Mouse (Mus musculus) midbrain, embryonic 13.5 days (tissue): ENCODE measurements at regions not wholly inside any gene's neighbourhood (a gene's known extent, or its start where the extent isn't known, plus 50 kb on each side); places are given as distances from the start of the nearest gene placed in this dataset.

Source experiments
- ATAC-seq: fragments of 200-750 bp; cut with Nextera tagmentation; 2 replicates; pipeline ENCODE4 v1.8.0; 2017; ENCODE audit warnings: mild to moderate bottlenecking, moderate TSS enrichment, moderate library complexity
- H3K27ac ChIP-seq: fragments of 300-500 bp; sonication (generic); 2 replicates; pipeline ENCODE4 v1.5.1; 2015; ENCODE audit warnings: inconsistent platforms, mild to moderate bottlenecking, moderate library complexity
- H3K27me3 ChIP-seq: fragments of 300-500 bp; sonication (generic); 2 replicates; pipeline ENCODE4 v1.6.1; 2015; ENCODE audit warnings: mild to moderate bottlenecking, inconsistent platforms
- H3K36me3 ChIP-seq: fragments of 300-500 bp; sonication (generic); 2 replicates; pipeline ENCODE4 v1.6.1; 2015; ENCODE audit warnings: mild to moderate bottlenecking, inconsistent platforms
- H3K4me1 ChIP-seq: fragments of 300-500 bp; sonication (generic); replicated peaks from 2 replicates; pipeline ENCODE4 v1.6.1; 2015; ENCODE audit warnings: inconsistent platforms
- H3K4me2 ChIP-seq: fragments of 300-500 bp; sonication (generic); replicated peaks from 2 replicates; pipeline ENCODE4 v1.6.1; 2015; ENCODE audit warnings: moderate library complexity, mild to moderate bottlenecking, inconsistent platforms
- H3K4me3 ChIP-seq: fragments of 300-500 bp; sonication (generic); replicated peaks from 2 replicates; pipeline ENCODE4 v1.5.1; 2015; ENCODE audit warnings: mild to moderate bottlenecking, inconsistent platforms
- H3K9ac ChIP-seq: fragments of 300-500 bp; sonication (generic); replicated peaks from 2 replicates; pipeline ENCODE4 v1.6.1; 2015; ENCODE audit warnings: mild to moderate bottlenecking, inconsistent platforms
- H3K9me3 ChIP-seq: fragments of 300-500 bp; sonication (generic); 2 replicates; pipeline ENCODE4 v1.6.1; 2016; ENCODE audit warnings: mild to moderate bottlenecking, inconsistent platforms
- WGBS: fragments of 180-500 bp; shearing (Covaris S2); methylation state at CpG from one replicate; pipeline ENCODE4 v1.1.7; 2015; 5-methylcytosine and 5-hydroxymethylcytosine counted together

DNA sequence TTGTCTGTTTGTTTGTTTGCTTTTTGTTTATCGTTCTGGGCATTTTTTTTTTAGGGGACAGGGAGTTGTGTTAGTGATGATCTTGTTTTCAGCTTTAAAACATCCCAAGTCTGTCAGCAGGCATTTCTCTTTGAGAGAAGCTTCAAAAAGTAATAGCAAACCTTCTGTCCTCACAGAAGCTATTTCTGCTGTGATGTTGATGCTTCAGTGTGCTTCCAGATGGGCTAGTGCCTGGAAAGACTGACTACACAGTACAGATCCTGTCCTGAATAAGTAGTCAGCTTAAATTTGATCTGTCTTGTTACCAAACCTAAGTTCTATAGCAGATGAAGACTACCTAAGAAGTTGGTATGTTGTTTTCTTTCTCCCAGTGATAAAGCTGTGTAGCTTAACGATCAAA, 94.4 kb upstream of the Irak1bp1 start:
- no peaks in the 10 kb centered on the region for H3K9me3 ChIP-seq
- WGBS: 75% methylated on average over 2 of the region's 2 CpGs
- no peaks in the 10 kb centered on the region for H3K4me1 ChIP-seq
- no peak overlapping the region for H3K9ac ChIP-seq
- no peak for ATAC-seq
- H3K4me2 ChIP-seq: no peak overlapping the region
- H3K27ac ChIP-seq: no peak overlapping the region
- H3K27me3 ChIP-seq: no peaks in the 10 kb centered on the region
- no peak overlapping the region for H3K4me3 ChIP-seq
- H3K36me3 ChIP-seq: no peaks in the 10 kb centered on the region

DNA sequence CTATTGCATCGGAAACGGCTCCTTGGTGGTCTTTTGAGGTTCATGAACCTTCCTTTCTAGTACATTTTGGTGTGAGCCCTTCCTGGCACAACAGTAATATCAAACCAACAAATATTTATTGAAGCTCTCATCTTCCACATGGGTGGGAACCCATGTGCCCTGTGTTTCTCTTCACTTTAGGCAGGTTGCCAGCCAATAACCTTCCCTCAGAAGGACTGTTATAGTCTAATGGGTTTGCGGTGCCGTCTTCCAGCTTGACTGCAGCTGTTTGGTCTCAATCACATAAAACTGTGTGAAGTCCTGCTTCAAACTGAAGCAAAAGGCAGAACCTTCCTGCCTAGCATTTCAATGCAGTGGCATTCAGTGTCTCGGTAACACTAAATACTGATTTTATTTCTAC, 69.4 kb upstream of the Irak1bp1 start:
- Histone ChIP-seq H3K4me3 (no peak overlapping the region), H3K27ac (no peak overlapping the region), H3K36me3 (no peaks in the 10 kb centered on the region), H3K9ac (no peak overlapping the region), H3K4me2 (no peak overlapping the region), H3K4me1 (no peaks in the 10 kb centered on the region), H3K9me3 (no peaks in the 10 kb centered on the region), H3K27me3 (no peaks in the 10 kb centered on the region)
- WGBS: 95% methylated on average over 5 of the region's 5 CpGs
- ATAC-seq: no peak

DNA sequence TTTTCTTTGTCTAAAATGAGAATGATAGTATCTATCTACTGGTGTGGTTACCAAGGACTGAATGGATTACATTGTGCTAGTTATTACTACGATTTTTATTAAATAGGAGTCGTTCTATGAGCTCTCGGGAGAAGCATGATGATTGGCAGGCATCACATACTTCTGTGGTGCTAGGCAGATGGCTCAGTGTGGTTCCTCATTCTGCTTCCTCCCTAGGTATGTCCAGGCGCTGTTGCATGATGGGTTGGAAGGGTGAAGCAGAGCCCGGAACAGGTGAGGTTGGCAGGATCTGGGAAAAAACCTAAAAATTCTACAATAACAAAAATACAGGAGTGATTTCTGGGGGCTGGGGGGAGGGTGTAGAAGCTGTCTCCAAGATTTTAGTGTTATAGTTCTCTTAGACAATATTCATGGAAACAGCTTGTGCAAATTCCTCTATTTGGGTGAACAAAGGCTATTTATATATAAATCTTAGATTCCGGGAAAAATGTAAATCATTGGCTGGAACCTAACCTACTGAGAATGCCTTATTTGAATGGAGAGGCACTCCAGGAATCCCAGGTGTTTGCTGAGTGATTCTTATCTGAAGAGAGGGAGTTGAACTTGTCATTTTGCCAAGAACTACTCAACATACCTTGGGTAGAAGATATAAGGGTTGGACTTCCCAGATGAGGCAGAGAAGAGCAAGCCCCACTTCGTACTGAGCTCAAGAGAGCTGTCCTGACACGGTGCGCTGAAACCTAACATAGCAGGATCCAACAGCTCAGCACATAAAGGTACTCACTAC, 68.5 kb upstream of the Irak1bp1 start:
- Histone ChIP-seq H3K4me2 (no peak overlapping the region), H3K27ac (no peak overlapping the region), H3K27me3 (no peaks in the 10 kb centered on the region), H3K36me3 (no peaks in the 10 kb centered on the region), H3K9me3 (no peaks in the 10 kb centered on the region), H3K9ac (no peak overlapping the region), H3K4me1 (no peaks in the 10 kb centered on the region), H3K4me3 (no peak overlapping the region)
- ATAC-seq: no peak
- WGBS: 94% methylated on average over 9 of the region's 9 CpGs

DNA sequence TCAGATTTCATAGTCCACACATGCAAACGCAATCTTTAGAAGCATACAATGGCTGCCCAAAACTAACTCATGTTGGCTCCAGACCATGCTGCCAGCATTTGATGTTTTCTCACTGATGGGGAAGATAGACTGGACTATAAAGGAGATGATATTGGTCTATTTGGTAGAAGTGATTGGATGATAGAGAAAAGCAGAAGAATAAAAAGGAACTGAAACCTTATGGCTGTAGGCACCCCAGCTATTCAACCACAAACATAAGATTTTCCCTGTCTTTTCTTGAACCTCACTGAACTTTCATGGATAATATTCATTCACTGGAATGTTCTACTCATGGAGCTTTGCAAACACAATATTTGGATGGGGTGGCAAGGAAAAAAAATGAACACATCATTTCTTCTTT, 65.7 kb upstream of the Irak1bp1 start:
- no peaks in the 10 kb centered on the region for H3K27me3 ChIP-seq
- H3K4me2 ChIP-seq: no peak overlapping the region
- no peaks in the 10 kb centered on the region for H3K36me3 ChIP-seq
- H3K4me3 ChIP-seq: no peak overlapping the region
- 91% methylated on average over 1 of the region's 1 CpGs for WGBS
- H3K27ac ChIP-seq: no peak overlapping the region
- ATAC-seq: no peak
- H3K9ac ChIP-seq: no peak overlapping the region
- no peaks in the 10 kb centered on the region for H3K4me1 ChIP-seq
- no peaks in the 10 kb centered on the region for H3K9me3 ChIP-seq
